Mouse (Mus musculus): ENCODE measurements around the gene Gm20509.

DNA sequence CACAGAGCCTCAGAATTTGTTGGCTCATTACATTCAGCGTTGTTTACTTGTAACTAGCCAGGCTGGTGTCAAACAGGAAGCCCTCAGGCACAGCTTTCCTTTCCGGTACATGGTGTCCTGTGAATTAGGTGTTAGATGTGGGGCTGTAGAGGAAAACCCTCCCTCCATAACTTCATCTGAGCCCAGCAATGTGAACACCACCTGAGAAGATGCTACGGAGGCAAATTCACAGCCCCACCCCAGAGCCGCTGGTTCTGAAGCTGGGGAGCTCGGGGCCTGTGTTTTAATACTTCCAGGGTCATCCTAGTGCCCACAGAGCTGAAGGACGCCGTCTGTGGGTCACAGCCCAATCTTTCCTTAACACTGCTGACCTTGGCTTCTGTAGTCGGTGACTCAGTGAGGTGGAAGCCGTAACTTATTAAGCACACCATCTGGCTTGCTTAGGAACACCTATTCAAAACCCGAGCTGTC lies 46.8 kb upstream of the Gm20509 start:
- TF ChIP-seq CTCF (IDR thresholded peaks at IDR 0.05; ENCODE audit: control insufficient read depth, insufficient read depth, low read length) = no peak
- TF ChIP-seq POLR2A (IDR thresholded peaks at IDR 0.05; ENCODE audit: borderline replicate concordance, control insufficient read depth, low read depth, low read length) = no peak

Data from bone marrow, adult 2 months (tissue).